Mouse (Mus musculus): ENCODE results near the gene Slc7a10.
A peak's percentile ranks its signal among the peaks of the same experiment; 100 is the strongest.

Gene Slc7a10

GRCm38 (mm10) chr7:35185889-35186569 lies at the start of gene Slc7a10:
TSS of gene Slc7a10 (plus strand) at chr7:35186385.
- DNase-seq (ENCODE audit: extremely low read depth, insufficient read length, low spot score), result no peak

- no peak for DNase-seq (ENCODE audit: extremely low read depth, insufficient read length, low spot score)
These were observed 48.7 kb upstream of the Slc7a10 start for GRCm38 (mm10) chr7:35137524-35137923.

- no peak for DNase-seq (ENCODE audit: extremely low read depth, insufficient read length, low spot score)
These were observed 47.7 kb upstream of the Slc7a10 start for GRCm38 (mm10) chr7:35138481-35138880.

- no peak for DNase-seq (ENCODE audit: extremely low read depth, insufficient read length, low spot score)
These were observed 46.3 kb upstream of the Slc7a10 start for GRCm38 (mm10) chr7:35139880-35140279.

GRCm38 (mm10) chr7:35141519-35141918 lies 44.7 kb upstream of the Slc7a10 start:
- no peak for DNase-seq (ENCODE audit: extremely low read depth, insufficient read length, low spot score)

- no peak for DNase-seq (ENCODE audit: extremely low read depth, insufficient read length, low spot score)
These were observed 43.7 kb upstream of the Slc7a10 start for GRCm38 (mm10) chr7:35142522-35142921.

GRCm38 (mm10) chr7:35143864-35144618 lies 42.1 kb upstream of the Slc7a10 start:
- no peak for DNase-seq (ENCODE audit: extremely low read depth, insufficient read length, low spot score)

- DNase-seq (ENCODE audit: extremely low read depth, insufficient read length, low spot score), result no peak
These were observed 41.1 kb upstream of the Slc7a10 start for GRCm38 (mm10) chr7:35145068-35145467.

- DNase-seq (ENCODE audit: extremely low read depth, insufficient read length, low spot score), result no peak
These were observed 39.9 kb upstream of the Slc7a10 start for GRCm38 (mm10) chr7:35146269-35146668.

- DNase-seq (ENCODE audit: extremely low read depth, insufficient read length, low spot score), result no peak
These were observed 36.4 kb upstream of the Slc7a10 start for GRCm38 (mm10) chr7:35149616-35150433.

- no peak for DNase-seq (ENCODE audit: extremely low read depth, insufficient read length, low spot score)
These were observed 35.3 kb upstream of the Slc7a10 start for GRCm38 (mm10) chr7:35150860-35151259.

GRCm38 (mm10) chr7:35154449-35154848 lies 31.7 kb upstream of the Slc7a10 start:
- DNase-seq (ENCODE audit: extremely low read depth, insufficient read length, low spot score), result no peak

- no peak for DNase-seq (ENCODE audit: extremely low read depth, insufficient read length, low spot score)
These were observed 29.4 kb upstream of the Slc7a10 start for GRCm38 (mm10) chr7:35156561-35157477.

GRCm38 (mm10) chr7:35157512-35157911 lies 28.7 kb upstream of the Slc7a10 start:
- DNase-seq (ENCODE audit: extremely low read depth, insufficient read length, low spot score), result no peak

- DNase-seq (ENCODE audit: extremely low read depth, insufficient read length, low spot score), result no peak
These were observed 23.7 kb upstream of the Slc7a10 start for GRCm38 (mm10) chr7:35162443-35162842.

- DNase-seq (ENCODE audit: extremely low read depth, insufficient read length, low spot score), result no peak
These were observed 22.6 kb upstream of the Slc7a10 start for GRCm38 (mm10) chr7:35163600-35163999.

GRCm38 (mm10) chr7:35164131-35164530 lies 22.1 kb upstream of the Slc7a10 start:
- DNase-seq (ENCODE audit: extremely low read depth, insufficient read length, low spot score), result no peak

- no peak for DNase-seq (ENCODE audit: extremely low read depth, insufficient read length, low spot score)
These were observed 19.2 kb upstream of the Slc7a10 start for GRCm38 (mm10) chr7:35166988-35167387.

GRCm38 (mm10) chr7:35167925-35168324 lies 18.3 kb upstream of the Slc7a10 start:
- DNase-seq (ENCODE audit: extremely low read depth, insufficient read length, low spot score), result no peak

- DNase-seq (ENCODE audit: extremely low read depth, insufficient read length, low spot score), result peak; percentile 48
These were observed 16.8 kb upstream of the Slc7a10 start for GRCm38 (mm10) chr7:35169341-35169740.
